Mouse (Mus musculus): ENCODE data around the gene Atxn2l. TPM values are rescaled to one million over a fixed set of nuclear protein-coding genes. Genes with fewer than 3 reads are reported as not detected.

Atxn2l gene
- polyA plus RNA-seq (2012; rRNA removed) = 25.1 and 32.3 TPM in 2 replicates

GRCm38 (mm10) chr7:126503273-126503878 is at the start of gene Atxn2l:
TSS of gene Atxn2l (minus strand) at chr7:126503437.

GRCm38 (mm10) chr7:126487052-126487483 is 16.2 kb downstream of the Atxn2l start, which contains the start of gene Tufm:
TSS of gene Tufm (plus strand) at chr7:126487361.

GRCm38 (mm10) chr7:126474993-126475581 is 28.1 kb downstream of the Atxn2l start, which contains the start of gene Sh2b1:
TSS of gene Sh2b1 (minus strand) at chr7:126475424.

GRCm38 (mm10) chr7:126463004-126463403 is 40.2 kb downstream of the Atxn2l start, which contains the start of gene Atp2a1:
TSS of gene Atp2a1 (minus strand) at chr7:126463108.

Other genes with a start within 250 kb of the Atxn2l start
- gene Sbk1, start 230.8 kb downstream of the Atxn2l start, polyA plus RNA-seq (2012; rRNA removed) = 4.3 and 4.4 TPM in 2 replicates
- gene Lat, start 133.9 kb downstream of the Atxn2l start, polyA plus RNA-seq (2012; rRNA removed) = 7.4 and 7.7 TPM in 2 replicates
- 28.2 and 28.3 TPM in 2 replicates for gene Spns1, start 126.0 kb downstream of the Atxn2l start, polyA plus RNA-seq (2012; rRNA removed)
- gene Nfatc2ip, start 106.7 kb downstream of the Atxn2l start, polyA plus RNA-seq (2012; rRNA removed) = 4.7 and 5.4 TPM in 2 replicates
- gene Cd19, start 88.5 kb downstream of the Atxn2l start, polyA plus RNA-seq (2012; rRNA removed) = 6.5 and 8.9 TPM in 2 replicates
- 6.4 and 6.5 TPM in 2 replicates for gene Rabep2, start 74.7 kb downstream of the Atxn2l start, polyA plus RNA-seq (2012; rRNA removed)
- 0.16 and 0.67 TPM in 2 replicates for gene Atp2a1, start 40.3 kb downstream of the Atxn2l start, polyA plus RNA-seq (2012; rRNA removed)
- 17.2 and 21.4 TPM in 2 replicates for gene Sh2b1, start 28.0 kb downstream of the Atxn2l start, polyA plus RNA-seq (2012; rRNA removed)
- 66.4 and 78.6 TPM in 2 replicates for gene Tufm, start 16.1 kb downstream of the Atxn2l start, polyA plus RNA-seq (2012; rRNA removed)
- 49.9 and 50.0 TPM in 2 replicates for gene Eif3c, start 63.0 kb upstream of the Atxn2l start, polyA plus RNA-seq (2012; rRNA removed)
- gene Apobr, start 81.5 kb upstream of the Atxn2l start, polyA plus RNA-seq (2012; rRNA removed) = 4.2 and 5.8 TPM in 2 replicates
- 17.9 and 19.2 TPM in 2 replicates for gene Cln3, start 82.4 kb upstream of the Atxn2l start, polyA plus RNA-seq (2012; rRNA removed)
- 0.17 and 0.31 TPM in 2 replicates for gene Il27, start 91.5 kb upstream of the Atxn2l start, polyA plus RNA-seq (2012; rRNA removed)
- 10.2 and 11.1 TPM in 2 replicates for gene Nupr1, start 127.4 kb upstream of the Atxn2l start, polyA plus RNA-seq (2012; rRNA removed)
- gene Sgf29, start 145.9 kb upstream of the Atxn2l start, polyA plus RNA-seq (2012; rRNA removed) = 17.2 and 19.9 TPM in 2 replicates
- gene Sult1a1, start 173.0 kb upstream of the Atxn2l start, polyA plus RNA-seq (2012; rRNA removed) = 166 and 169 TPM in 2 replicates
- gene Bola2, start 192.0 kb upstream of the Atxn2l start, polyA plus RNA-seq (2012; rRNA removed) = 25.7 and 39.5 TPM in 2 replicates
- 5.9 and 7.2 TPM in 2 replicates for gene Slx1b, start 192.3 kb upstream of the Atxn2l start, polyA plus RNA-seq (2012; rRNA removed)
- gene Coro1a, start 204.3 kb upstream of the Atxn2l start, polyA plus RNA-seq (2012; rRNA removed) = 105 and 119 TPM in 2 replicates

All from liver, embryonic 18 days (tissue).